Comparison of ENCODE assay signal across 9 mouse cellular contexts in genomic region chr8:13753680-13754079, GRCm38 (mm10). TPM values are rescaled to one million over a fixed set of nuclear protein-coding genes. Genes with fewer than 3 reads are reported as not detected.
DNase-seq lines count a peak whose midpoint lies in the region; ATAC-seq and TF ChIP-seq lines count a peak whose summit lies in the region.
"Had no signal": no experiment of that assay in that cellular context is flagged by ENCODE, and none has a peak within 500 bp of the region (broad histone marks: within the 10 kb centered on the region; RNA-seq: fewer than 3 reads in every experiment).

No protein-coding gene starts in this region.

- no peak overlapping the region for H3K9ac ChIP-seq in midbrain, embryonic 14.5 days (replicated peaks; ENCODE audit: low read length)
- no peak overlapping the region for H3K9ac ChIP-seq in midbrain, embryonic 16.5 days (ENCODE audit: low read depth, low read length)
- H3K9ac ChIP-seq in liver, adult 2 months (ENCODE audit: low read depth, low read length): no peak overlapping the region

- DNase-seq in midbrain, embryonic 14.5 days: peak; percentile 87
- DNase-seq in adrenal gland, postnatal 10 days: peak; percentile 89
- peak; percentile 72 for DNase-seq in embryo, embryonic 9.5 days (ENCODE audit: extremely low spot score)
- DNase-seq in induced T-regulatory cell, adult 2 months (ENCODE audit: low read depth): peak; percentile 91
- DNase-seq in liver, adult 2 months (ENCODE audit: extremely low read depth, low read depth, low spot score): peak; percentile 60
- DNase-seq in retina, postnatal 7 days (ENCODE audit: low read depth, low spot score): peak; percentile 70
- peak; percentile 86 for DNase-seq in urinary bladder, postnatal 14 days (ENCODE audit: low spot score)

- H3K9me3 ChIP-seq in midbrain, embryonic 14.5 days (ENCODE audit: control insufficient read depth, low read length): no peaks in the 10 kb centered on the region
- H3K9me3 ChIP-seq in midbrain, embryonic 16.5 days (replicated peaks; ENCODE audit: control insufficient read depth, low read length, poor library complexity, severe bottlenecking): no peaks in the 10 kb centered on the region

- H3K4me2 ChIP-seq in midbrain, embryonic 14.5 days (ENCODE audit: low read length): no peak overlapping the region
- no peak overlapping the region for H3K4me2 ChIP-seq in midbrain, embryonic 16.5 days (ENCODE audit: low read length)

- no peak overlapping the region for H3K4me3 ChIP-seq in midbrain, embryonic 14.5 days (replicated peaks; ENCODE audit: low read depth, low read length)
- H3K4me3 ChIP-seq in midbrain, embryonic 16.5 days (ENCODE audit: low read depth, low read length): no peak overlapping the region
- no peak overlapping the region for H3K4me3 ChIP-seq in liver, adult 2 months (ENCODE audit: insufficient read depth, low read depth, low read length)

- no peak for TF ChIP-seq POLR2A in liver, adult 2 months (IDR thresholded peaks at IDR 0.05; ENCODE audit: extremely low read depth, insufficient read depth, low read length)

- no peaks in the 10 kb centered on the region for H3K27me3 ChIP-seq in midbrain, embryonic 14.5 days (ENCODE audit: control insufficient read depth, insufficient read depth, low read length)
- H3K27me3 ChIP-seq in midbrain, embryonic 16.5 days (ENCODE audit: control insufficient read depth, insufficient read depth, low read depth, low read length): no peaks in the 10 kb centered on the region
- H3K27me3 ChIP-seq in liver, adult 2 months (ENCODE audit: control insufficient read depth, insufficient read depth, low read length): no peaks in the 10 kb centered on the region; the same call in 1 of the 2 replicates

- WGBS in midbrain, embryonic 14.5 days: 30% methylated on average over 2 of the region's 2 CpGs
- WGBS in midbrain, embryonic 16.5 days: 22% methylated on average over 2 of the region's 2 CpGs
- WGBS in liver, adult 2 months: 27% methylated on average over 2 of the region's 2 CpGs

- peak; percentile 69 for TF ChIP-seq CTCF in liver, adult 2 months (IDR thresholded peaks at IDR 0.05; ENCODE audit: low read depth, low read length)

- ATAC-seq in midbrain, embryonic 14.5 days (ENCODE audit: low FRiP score, low TSS enrichment): no peak
- ATAC-seq in midbrain, embryonic 16.5 days: no peak

- no peaks in the 10 kb centered on the region for H3K36me3 ChIP-seq in midbrain, embryonic 14.5 days (ENCODE audit: control insufficient read depth, insufficient read depth, low read length)
- no peaks in the 10 kb centered on the region for H3K36me3 ChIP-seq in midbrain, embryonic 16.5 days (ENCODE audit: control insufficient read depth, insufficient read depth, low read length)
- no peaks in the 10 kb centered on the region for H3K36me3 ChIP-seq in liver, adult 2 months (ENCODE audit: control insufficient read depth, insufficient read depth, low read length)

- 0 out of 2 replicates have a peak, but pooled peaks cover under 1% of the 10 kb centered on the region for H3K79me2 ChIP-seq in liver, adult 2 months (ENCODE audit: control insufficient read depth, insufficient read depth, low read length)

- peaks cover 8% of the 10 kb centered on the region; the same call in 1 of the 2 replicates for H3K4me1 ChIP-seq in midbrain, embryonic 14.5 days (ENCODE audit: control insufficient read depth, insufficient read depth, low read length)
- H3K4me1 ChIP-seq in midbrain, embryonic 16.5 days (ENCODE audit: control insufficient read depth, insufficient read depth, low read length): peaks cover 9% of the 10 kb centered on the region
- H3K4me1 ChIP-seq in liver, adult 2 months (ENCODE audit: control insufficient read depth, insufficient read depth, low read length): peaks cover under 1% of the 10 kb centered on the region; the same call in 1 of the 2 replicates

- no peak overlapping the region for H3K27ac ChIP-seq in midbrain, embryonic 14.5 days (replicated peaks; ENCODE audit: low read depth, low read length)
- no peak overlapping the region for H3K27ac ChIP-seq in midbrain, embryonic 16.5 days (ENCODE audit: low read length)
- no peak overlapping the region for H3K27ac ChIP-seq in liver, adult 2 months (replicated peaks; ENCODE audit: insufficient read depth, low read depth, low read length)

RNA-seq across cellular contexts. Expression of gene Cdc16, which starts 3.8 kb away (rescaled TPM):
- 158 and 207 TPM in 2 replicates for polyA plus RNA-seq in midbrain, embryonic 14.5 days (2014; fragmentation: Nextera tagmentation; extraction: Ambion mirVana)
- polyA plus RNA-seq in midbrain, embryonic 16.5 days (2015; fragmentation: Nextera tagmentation; extraction: Ambion mirVana): 145 and 156 TPM in 2 replicates
- 10 to 100 TPM; 55.0 to 58.2 TPM for total RNA-seq in adrenal gland, postnatal 10 days (2021)
- 27.8 and 28.3 TPM in 2 replicates for total RNA-seq in liver, adult 2 months (2014; rRNA removed)
- 12.2 and 13.5 TPM in 2 replicates for polyA plus RNA-seq in liver, adult 2 months (2012; rRNA removed)

RNA-seq across cellular contexts. Expression of gene Upf3a, which starts 31.7 kb away (rescaled TPM):
- 36.4 and 38.1 TPM in 2 replicates for polyA plus RNA-seq in midbrain, embryonic 14.5 days (2014; fragmentation: Nextera tagmentation; extraction: Ambion mirVana)
- 38.9 and 41.3 TPM in 2 replicates for polyA plus RNA-seq in midbrain, embryonic 16.5 days (2015; fragmentation: Nextera tagmentation; extraction: Ambion mirVana)
- total RNA-seq in adrenal gland, postnatal 10 days (2021): 10 to 100 TPM; 27.2 to 30.0 TPM
- 5.3 and 5.6 TPM in 2 replicates for total RNA-seq in liver, adult 2 months (2014; rRNA removed)
- 3.1 and 3.2 TPM in 2 replicates for polyA plus RNA-seq in liver, adult 2 months (2012; rRNA removed)

RNA-seq across cellular contexts. Expression of gene Cfap97d2, which starts 48.0 kb away (rescaled TPM):
- 1.6 and 2.2 TPM in 2 replicates for polyA plus RNA-seq in midbrain, embryonic 14.5 days (2014; fragmentation: Nextera tagmentation; extraction: Ambion mirVana)
- 1.4 and 1.9 TPM in 2 replicates for polyA plus RNA-seq in midbrain, embryonic 16.5 days (2015; fragmentation: Nextera tagmentation; extraction: Ambion mirVana)
- total RNA-seq in adrenal gland, postnatal 10 days (2021): under 1 TPM in 1 of 2 experiments, not detected in 1; 0.30 TPM
- not detected in 2 replicates for total RNA-seq in liver, adult 2 months (2014; rRNA removed)
- polyA plus RNA-seq in liver, adult 2 months (2012; rRNA removed): not detected in 2 replicates
- total RNA-seq: hematopoietic stem cell, adult 5-6 weeks had no signal

Comparison
In these comparisons a context has a peak if more than half of its experiments do, and no peak if none do; other contexts are left out.
1. RNA of gene Cdc16, which starts 3.8 kb away (polyA plus RNA-seq): 158 to 207 TPM in midbrain, embryonic 14.5 days and 145 to 156 TPM in midbrain, embryonic 16.5 days; 12.2 to 13.5 TPM in liver, adult 2 months; every median in the first group is over 10 times any median in the second.
2. Peak in every context shown above with its lines, with median percentiles within 50 percentile points of each other: DNase-seq.